Mouse (Mus musculus) liver, embryonic 11.5 days (tissue): ENCODE results near the gene Twnk. TPM values are rescaled to one million over a fixed set of nuclear protein-coding genes. Genes with fewer than 3 reads are reported as not detected.

Experiments used
- ATAC-seq: fragments of 200-750 bp; cut with Nextera tagmentation; replicated peaks from 2 replicates; pipeline ENCODE4 v1.8.0; 2017; ENCODE audit warnings: moderate number of reproducible peaks, mild to moderate bottlenecking, moderate TSS enrichment, moderate library complexity; ENCODE audit not compliant: low FRiP score
- DNase-seq: peaks from one replicate; pipeline ENCODE4 v3.0.0-alpha.2; 2017; ENCODE audit warnings: low spot score
- H3K27ac ChIP-seq: fragments of 300-500 bp; sonication (generic); 2 replicates; pipeline ENCODE4 v1.5.1; 2014; ENCODE audit warnings: mild to moderate bottlenecking, low read depth, low read length, control low read depth
- H3K27me3 ChIP-seq: fragments of 300-500 bp; sonication (generic); replicated peaks from 2 replicates; pipeline ENCODE4 v1.6.1; 2014; ENCODE audit warnings: low read length, mixed read lengths; ENCODE audit not compliant: control insufficient read depth, insufficient read depth
- H3K36me3 ChIP-seq: fragments of 300-500 bp; sonication (generic); 2 replicates; pipeline ENCODE4 v1.6.1; 2014; ENCODE audit warnings: mild to moderate bottlenecking, low read length, moderate library complexity, mixed read lengths; ENCODE audit not compliant: control insufficient read depth, insufficient read depth
- H3K4me1 ChIP-seq: fragments of 300-500 bp; sonication (generic); replicated peaks from 2 replicates; pipeline ENCODE4 v1.6.1; 2014; ENCODE audit warnings: low read length, mixed read lengths; ENCODE audit not compliant: control insufficient read depth, insufficient read depth
- H3K4me2 ChIP-seq: fragments of 300-500 bp; sonication (generic); 2 replicates; pipeline ENCODE4 v1.6.1; 2014; ENCODE audit warnings: mild to moderate bottlenecking, control low read depth, moderate library complexity
- H3K4me3 ChIP-seq: fragments of 300-500 bp; sonication (generic); 2 replicates; pipeline ENCODE4 v1.5.1; 2014; ENCODE audit warnings: low read depth, low read length, control low read depth
- H3K9ac ChIP-seq: fragments of 300-500 bp; sonication (generic); 2 replicates; pipeline ENCODE4 v1.6.1; 2014; ENCODE audit warnings: low read depth, low read length, control low read depth
- H3K9me3 ChIP-seq: fragments of 300-500 bp; sonication (generic); 2 replicates; pipeline ENCODE4 v1.6.1; 2016; ENCODE audit warnings: low read length, inconsistent platforms, mixed read lengths; ENCODE audit not compliant: control insufficient read depth
- WGBS: fragments of 180-500 bp; shearing (Covaris S2); extraction: QIAGEN DNeasy Blood & Tissue Kit; methylation state at CpG from one replicate; pipeline ENCODE4 v1.1.7; 2014; 5-methylcytosine and 5-hydroxymethylcytosine counted together
- polyA plus RNA-seq: library from polyadenylated mRNA; unstranded; fragments of >200 nt; fragmentation: Nextera tagmentation; extraction: Ambion mirVana; gene quantifications from 2 replicates; pipeline ENCODE4 v1.2.1, GENCODE M21; 2014

Gene Twnk
- polyA plus RNA-seq, 1 experiment from 2014 or later = 25.1 TPM

DNA sequence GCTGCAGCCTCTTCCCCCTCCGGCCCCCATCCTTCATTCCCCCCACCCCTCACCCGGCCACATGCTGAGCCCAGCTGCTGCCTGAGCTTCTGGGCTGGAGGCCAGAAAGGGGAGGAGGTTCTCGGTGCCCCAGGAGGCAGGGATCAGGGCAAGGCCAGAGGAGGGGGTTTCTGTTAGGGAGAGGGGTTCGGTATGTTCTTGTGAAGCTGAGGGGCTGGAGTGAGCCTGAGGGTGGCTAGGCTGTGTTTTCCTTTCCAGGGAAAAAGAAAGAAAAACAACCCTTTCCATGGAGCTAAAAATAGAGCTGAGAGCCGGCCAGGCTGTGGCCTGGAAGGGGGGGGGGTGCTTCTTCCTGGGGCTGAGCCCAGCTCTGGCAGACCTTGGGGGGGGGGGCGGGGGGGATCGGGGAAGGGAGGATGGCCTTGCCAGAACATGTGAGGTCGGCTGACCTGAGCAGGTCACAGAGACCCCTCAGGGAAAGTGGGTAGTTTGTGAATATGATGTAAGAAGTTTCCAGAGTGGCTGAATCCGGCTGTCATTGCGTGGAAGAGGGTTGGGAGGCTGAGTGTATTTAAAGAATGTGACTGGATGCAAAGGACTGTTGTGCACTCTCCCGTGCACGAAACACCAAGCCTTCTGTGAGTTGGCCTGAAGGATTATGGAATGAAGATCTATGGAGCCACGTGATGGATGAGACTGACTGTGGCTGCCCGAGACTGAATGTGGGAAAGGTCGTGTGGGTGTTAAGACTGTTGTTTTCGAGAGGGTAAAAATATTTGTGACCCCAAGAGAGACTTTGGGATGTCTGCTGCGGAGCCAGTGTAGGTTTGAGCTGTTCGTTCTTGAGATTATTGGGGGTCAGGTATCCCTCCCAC is 11.1 kb downstream of the Twnk start:
- Histone ChIP-seq H3K4me3 (peak overlapping the region; percentile 70), H3K4me1 (peaks cover 48% of the 10 kb centered on the region), H3K9me3 (no peaks in the 10 kb centered on the region), H3K9ac (peak overlapping the region; percentile 83), H3K4me2 (peak overlapping the region; percentile 99), H3K27ac (peak overlapping the region; percentile 87), H3K36me3 (peaks cover 11% of the 10 kb centered on the region), H3K27me3 (no peaks in the 10 kb centered on the region)
- WGBS = 4% methylated on average over 18 of the region's 18 CpGs
- ATAC-seq = no peak
- peak; percentile 70 for DNase-seq

DNA sequence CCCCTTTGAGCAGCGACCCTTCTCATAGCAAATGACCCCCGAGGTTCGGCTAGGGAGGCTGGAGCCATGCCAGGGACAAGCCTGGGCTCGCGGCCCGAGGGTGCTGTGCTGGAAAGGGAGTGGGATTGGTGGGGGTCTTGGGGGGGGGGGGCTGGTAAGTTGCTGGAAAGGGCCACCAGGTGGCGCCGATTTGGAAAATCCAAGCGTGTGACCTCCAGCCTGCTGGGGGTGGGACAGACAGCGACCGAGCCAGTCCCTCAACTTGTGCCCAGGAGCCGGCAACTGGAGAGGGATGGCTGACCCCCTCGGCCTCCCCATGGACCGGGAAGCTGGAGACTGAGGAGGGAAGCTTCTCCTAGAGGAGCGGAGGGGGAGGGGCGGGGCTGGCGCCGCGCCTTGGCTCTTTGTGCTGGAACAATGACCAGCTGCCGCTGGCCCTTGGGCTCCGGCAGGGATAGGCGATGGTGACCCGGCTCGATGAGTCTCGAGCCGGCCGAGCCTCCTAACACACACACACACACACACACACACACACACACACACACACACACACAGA is 11.8 kb downstream of the Twnk start:
- H3K27ac ChIP-seq = peak overlapping the region; percentile 87

DNA sequence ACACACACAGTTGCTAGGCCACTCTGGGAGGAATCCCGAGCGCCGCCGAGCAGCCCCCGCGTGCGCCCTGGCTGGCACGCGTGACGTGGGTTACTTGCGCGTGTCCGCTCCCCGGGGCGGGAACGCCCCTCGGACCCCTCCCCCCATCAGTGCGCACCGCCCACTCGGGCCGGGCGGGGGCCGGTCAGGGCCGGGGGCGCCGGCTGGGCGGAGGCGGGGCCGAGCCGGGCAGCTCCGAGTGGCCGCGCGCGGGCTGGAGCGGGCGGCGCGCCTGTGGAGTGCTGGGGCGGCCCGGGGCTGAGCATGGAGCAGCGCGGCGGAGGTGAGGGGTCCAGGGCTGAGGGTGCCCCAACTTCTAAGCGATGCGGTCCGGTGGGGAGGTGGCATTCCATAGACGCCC is 12.4 kb downstream of the Twnk start:
- peaks cover 48% of the 10 kb centered on the region for H3K4me1 ChIP-seq
- peak overlapping the region; percentile 87 for H3K27ac ChIP-seq
- no peaks in the 10 kb centered on the region for H3K27me3 ChIP-seq
- ATAC-seq (peak; percentile 61), DNase-seq (peak; percentile 81)
- WGBS = 1% methylated on average over 44 of the region's 48 CpGs
- peak overlapping the region; percentile 99 for H3K4me2 ChIP-seq
- peak overlapping the region; percentile 70 for H3K4me3 ChIP-seq
- no peaks in the 10 kb centered on the region for H3K9me3 ChIP-seq
- H3K9ac ChIP-seq = peak overlapping the region; percentile 83
- no peaks in the 10 kb centered on the region for H3K36me3 ChIP-seq

More for the DNA sequence above, 11.8 kb downstream of the Twnk start:
- peak overlapping the region; percentile 83 for H3K9ac ChIP-seq
- under 1% methylated on average over 25 of the region's 27 CpGs for WGBS
- 0 out of 2 replicates have a peak, but pooled peaks have one; percentile 37 for ATAC-seq
- H3K4me3 ChIP-seq = peak overlapping the region; percentile 70
- H3K9me3 ChIP-seq = no peaks in the 10 kb centered on the region
- H3K4me2 ChIP-seq = peak overlapping the region; percentile 99
- peaks cover 4% of the 10 kb centered on the region; the same call in 1 of the 2 replicates for H3K36me3 ChIP-seq
- H3K4me1 ChIP-seq = peaks cover 48% of the 10 kb centered on the region
- no peaks in the 10 kb centered on the region for H3K27me3 ChIP-seq
- DNase-seq = peak; percentile 80

DNA sequence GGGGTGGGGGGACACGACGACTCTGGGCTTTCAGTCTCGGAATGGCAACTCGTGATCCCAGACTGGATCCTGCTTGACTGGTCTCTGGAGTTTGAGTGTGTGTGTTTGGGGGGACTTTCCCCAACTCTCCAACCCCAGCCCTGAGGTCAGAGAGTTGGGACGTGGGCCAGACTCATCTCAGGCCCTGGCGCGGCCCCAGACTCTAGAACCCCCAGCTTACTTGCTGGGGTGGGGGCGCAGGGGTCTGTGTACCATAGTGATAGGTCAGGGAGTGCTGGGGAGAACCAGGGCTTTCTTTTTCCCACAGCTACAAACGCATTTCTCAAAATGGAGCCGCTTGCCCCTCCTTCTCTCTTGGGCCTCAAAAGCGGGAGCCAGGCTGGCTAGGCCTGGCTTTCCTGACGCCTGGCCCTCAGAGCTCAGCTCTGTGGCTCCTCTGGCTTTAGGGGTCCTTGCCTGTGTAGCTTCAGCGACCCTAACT is 12.9 kb downstream of the Twnk start:
- H3K4me3 ChIP-seq = peak overlapping the region; percentile 70
- no peaks in the 10 kb centered on the region for H3K27me3 ChIP-seq
- H3K4me2 ChIP-seq = peak overlapping the region; percentile 99
- peaks cover under 1% of the 10 kb centered on the region; the same call in 1 of the 2 replicates for H3K36me3 ChIP-seq
- DNase-seq (no peak), ATAC-seq (no peak)
- 7% methylated on average over 13 of the region's 13 CpGs for WGBS
- H3K27ac ChIP-seq = peak overlapping the region; percentile 87
- H3K4me1 ChIP-seq = peaks cover 48% of the 10 kb centered on the region
- H3K9me3 ChIP-seq = no peaks in the 10 kb centered on the region
- peak overlapping the region; percentile 83 for H3K9ac ChIP-seq

DNA sequence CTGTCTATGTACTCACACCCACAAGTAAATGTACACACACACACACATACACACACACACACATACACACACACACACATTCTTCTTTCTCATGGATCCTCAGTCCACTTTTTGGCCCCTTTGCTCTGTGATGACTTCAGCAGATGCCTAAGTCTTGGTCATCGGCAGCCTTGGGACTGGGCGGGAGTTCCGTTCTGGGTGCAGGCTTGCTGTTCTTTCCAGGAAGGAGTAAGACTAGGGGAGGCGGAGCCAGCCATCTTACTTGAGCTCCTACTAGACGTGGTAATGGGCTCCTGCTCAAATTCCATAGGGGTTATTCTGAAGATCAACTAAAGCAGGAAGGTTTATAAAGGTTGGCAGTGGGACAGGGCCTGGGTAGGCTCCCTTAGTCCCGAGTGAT is 14.9 kb downstream of the Twnk start:
- peaks cover 13% of the 10 kb centered on the region for H3K36me3 ChIP-seq
- WGBS = 63% methylated on average over 6 of the region's 6 CpGs
- no peak overlapping the region for H3K27ac ChIP-seq

DNA sequence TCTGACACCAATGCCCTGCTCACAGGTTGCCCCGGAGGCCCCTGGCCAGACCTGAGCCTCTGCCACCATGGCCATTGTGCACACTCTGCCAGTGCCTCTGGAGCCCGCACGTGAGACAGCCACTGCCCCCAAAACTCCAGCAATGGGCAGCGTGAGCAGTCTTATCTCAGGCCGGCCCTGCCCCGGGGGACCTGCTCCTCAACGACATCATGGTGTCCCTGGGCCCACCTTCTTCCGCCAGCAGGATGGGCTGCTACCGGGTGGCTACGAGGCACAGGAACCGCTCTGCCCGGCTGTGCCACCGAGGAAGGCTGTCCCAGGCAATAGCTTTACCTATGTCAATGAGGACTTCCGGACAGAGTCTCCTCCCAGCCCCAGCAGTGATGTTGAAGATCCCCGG is 15.9 kb downstream of the Twnk start:
- Histone ChIP-seq H3K4me2 (no peak overlapping the region), H3K9me3 (no peaks in the 10 kb centered on the region), H3K4me1 (peaks cover 24% of the 10 kb centered on the region), H3K36me3 (peaks cover 23% of the 10 kb centered on the region), H3K4me3 (no peak overlapping the region), H3K9ac (no peak overlapping the region), H3K27me3 (no peaks in the 10 kb centered on the region), H3K27ac (no peak overlapping the region)
- no peak for DNase-seq
- no peak for ATAC-seq
- 81% methylated on average over 15 of the region's 15 CpGs for WGBS

More for the DNA sequence above, 14.9 kb downstream of the Twnk start:
- no peak for DNase-seq
- H3K9ac ChIP-seq = no peak overlapping the region
- no peak overlapping the region for H3K4me3 ChIP-seq
- H3K4me2 ChIP-seq = peak overlapping the region; percentile 12; the same call in 1 of the 2 replicates
- no peaks in the 10 kb centered on the region for H3K27me3 ChIP-seq
- H3K9me3 ChIP-seq = no peaks in the 10 kb centered on the region
- H3K4me1 ChIP-seq = peaks cover 33% of the 10 kb centered on the region
- no peak for ATAC-seq

DNA sequence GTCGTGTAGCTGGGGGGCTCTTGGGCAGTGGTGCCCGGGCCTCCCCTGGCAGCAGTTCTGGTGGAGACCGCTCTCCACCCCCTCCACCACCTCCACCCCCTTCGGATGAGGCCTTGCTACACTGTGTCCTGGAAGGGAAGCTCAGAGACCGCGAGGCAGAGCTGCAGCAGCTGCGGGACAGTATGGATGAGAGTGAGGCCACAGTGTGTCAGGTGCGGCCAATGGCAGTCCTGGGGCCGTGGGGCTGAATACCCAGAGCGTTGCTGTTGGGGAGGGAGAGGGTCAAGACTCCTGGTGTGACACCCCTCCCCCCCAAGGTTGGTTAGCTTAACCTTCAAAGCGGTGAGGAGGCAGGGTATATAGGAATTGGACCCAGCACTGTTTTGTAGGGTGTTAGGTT is 18.5 kb downstream of the Twnk start:
- no peak for DNase-seq
- Histone ChIP-seq H3K9ac (no peak overlapping the region), H3K27ac (no peak overlapping the region), H3K9me3 (no peaks in the 10 kb centered on the region), H3K4me3 (no peak overlapping the region), H3K4me2 (no peak overlapping the region), H3K4me1 (peaks cover 8% of the 10 kb centered on the region), H3K36me3 (peaks cover 27% of the 10 kb centered on the region), H3K27me3 (no peaks in the 10 kb centered on the region)
- ATAC-seq = 0 out of 2 replicates have a peak, but pooled peaks have one; percentile 10
- WGBS = 75% methylated on average over 11 of the region's 11 CpGs

DNA sequence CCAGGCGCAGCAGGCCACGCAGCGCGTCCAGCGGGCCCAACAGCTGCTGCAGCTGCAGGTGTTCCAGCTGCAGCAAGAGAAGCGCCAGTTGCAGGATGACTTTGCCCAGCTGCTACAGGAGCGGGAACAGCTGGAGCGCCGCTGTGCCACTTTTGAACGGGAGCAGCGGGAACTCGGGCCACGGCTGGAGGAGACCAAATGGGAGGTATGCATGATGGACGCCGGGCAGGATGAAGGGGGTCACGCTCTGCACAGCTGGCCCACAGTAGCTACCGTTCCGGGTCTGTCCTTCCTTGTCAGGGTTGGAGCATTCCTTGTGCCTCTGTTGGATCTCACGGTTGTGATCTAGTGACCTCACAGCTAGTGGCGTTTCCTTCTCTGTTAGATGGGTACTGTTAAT is 19.3 kb downstream of the Twnk start:
- WGBS = 93% methylated on average over 20 of the region's 20 CpGs
- Histone ChIP-seq H3K9ac (no peak overlapping the region), H3K27ac (no peak overlapping the region), H3K4me1 (peaks cover 8% of the 10 kb centered on the region), H3K27me3 (no peaks in the 10 kb centered on the region), H3K9me3 (no peaks in the 10 kb centered on the region), H3K4me2 (no peak overlapping the region), H3K36me3 (peaks cover 27% of the 10 kb centered on the region), H3K4me3 (no peak overlapping the region)
- no peak for DNase-seq
- no peak for ATAC-seq
